ENCODE assay signal across 22 mouse cellular contexts in the genomic region with DNA sequence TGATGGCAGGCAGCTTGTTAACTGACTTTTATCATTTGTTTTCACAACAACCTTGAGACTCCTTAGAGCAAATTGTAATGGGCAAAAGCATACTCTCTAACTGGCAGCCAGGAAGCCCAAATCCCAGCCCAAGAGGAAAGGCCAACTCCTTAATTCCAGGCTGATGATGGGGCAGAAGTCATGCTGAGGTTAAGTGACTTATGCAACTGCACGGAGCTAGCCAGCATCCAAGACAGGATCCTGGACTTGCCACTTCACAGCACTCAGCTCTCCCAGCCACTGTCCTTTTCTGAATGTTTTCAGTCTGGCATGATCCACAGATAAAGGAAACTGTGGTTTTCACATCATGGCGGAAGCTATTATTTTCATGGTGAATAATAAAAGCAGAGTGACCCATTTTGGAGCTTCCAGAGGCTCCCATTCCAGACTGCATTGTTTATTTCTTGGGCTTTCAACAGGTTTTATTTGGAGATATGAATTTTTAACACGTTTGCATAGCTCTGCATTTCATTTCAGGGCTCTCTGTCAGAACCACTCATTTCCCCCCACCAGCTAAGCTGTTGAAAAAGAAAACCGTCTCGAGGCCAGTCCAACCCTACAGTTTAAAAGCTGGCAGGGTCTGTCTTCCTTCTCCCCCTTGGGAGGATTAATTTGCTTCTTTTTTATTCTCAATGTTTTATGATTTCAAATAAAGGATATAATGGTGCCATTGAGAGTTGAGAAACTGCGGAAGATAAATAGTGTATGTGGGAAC.
DNase-seq lines count a peak whose midpoint lies in the region; ATAC-seq and TF ChIP-seq lines count a peak whose summit lies in the region.
"Had no signal": no experiment of that assay in that cellular context is flagged by ENCODE, and none has a peak within 500 bp of the region (broad histone marks: within the 10 kb centered on the region; RNA-seq: fewer than 3 reads in every experiment).

No protein-coding gene starts in this region.

- ATAC-seq in limb, embryonic 13.5 days (ENCODE audit: low FRiP score, low read depth), result peak; percentile 67

- H3K79me2 ChIP-seq in myocyte (ENCODE audit: control insufficient read depth, insufficient read depth), result no peaks in the 10 kb centered on the region

- H3K9ac ChIP-seq in limb, embryonic 13.5 days, result no peak overlapping the region
- H3K9ac ChIP-seq: embryonic facial prominence, embryonic 12.5 days; forebrain, embryonic 12.5 days; heart, embryonic 15.5 days; hindbrain, embryonic 13.5 days; limb, embryonic 15.5 days; liver, embryonic 14.5 days; midbrain, embryonic 12.5 days had no signal

- H3K4me1 ChIP-seq in limb, embryonic 13.5 days, result peaks cover 14% of the 10 kb centered on the region
- H3K4me1 ChIP-seq in limb, embryonic 10.5 days, result no peaks in the 10 kb centered on the region
- H3K4me1 ChIP-seq: embryonic facial prominence, embryonic 12.5 days; forebrain, embryonic 12.5 days; heart, embryonic 15.5 days; hindbrain, embryonic 13.5 days; limb, embryonic 15.5 days; midbrain, embryonic 12.5 days had no signal

- no peak overlapping the region for H3ac ChIP-seq in myocyte (ENCODE audit: control insufficient read depth, insufficient read length)

- WGBS in limb, embryonic 13.5 days, result 46% methylated on average over 6 of the region's 6 CpGs
- 83% methylated on average over 6 of the region's 6 CpGs for WGBS in limb, embryonic 10.5 days

- H3K4me2 ChIP-seq in limb, embryonic 13.5 days (replicated peaks), result no peak overlapping the region
- H3K4me2 ChIP-seq in myocyte (ENCODE audit: low read depth), result peak overlapping the region; percentile 4
- H3K4me2 ChIP-seq: embryonic facial prominence, embryonic 12.5 days; forebrain, embryonic 12.5 days; heart, embryonic 15.5 days; hindbrain, embryonic 13.5 days; limb, embryonic 15.5 days; midbrain, embryonic 12.5 days had no signal

- no peaks in the 10 kb centered on the region for H3K9me3 ChIP-seq in limb, embryonic 13.5 days
- no peaks in the 10 kb centered on the region for H3K9me3 ChIP-seq in limb, embryonic 10.5 days (replicated peaks)
- H3K9me3 ChIP-seq: embryonic facial prominence, embryonic 12.5 days; forebrain, embryonic 12.5 days; heart, embryonic 15.5 days; hindbrain, embryonic 13.5 days; limb, embryonic 15.5 days; midbrain, embryonic 12.5 days had no signal

- H3K27ac ChIP-seq in limb, embryonic 13.5 days, result no peak overlapping the region
- H3K27ac ChIP-seq in limb, embryonic 10.5 days, result no peak overlapping the region
- H3K27ac ChIP-seq: embryonic facial prominence, embryonic 12.5 days; forebrain, embryonic 12.5 days; heart, embryonic 15.5 days; hindbrain, embryonic 13.5 days; limb, embryonic 15.5 days; liver, embryonic 14.5 days; midbrain, embryonic 12.5 days had no signal

- DNase-seq in limb, embryonic 10.5 days (ENCODE audit: low spot score), result no peak
- DNase-seq in urinary bladder, postnatal 25 days (ENCODE audit: low spot score), result peak; percentile 8
- DNase-seq in urinary bladder, postnatal 10 days (ENCODE audit: low spot score), result no peak
- DNase-seq in adipocyte (ENCODE audit: low spot score), result peak; percentile 74
- no peak for DNase-seq in left cerebral cortex, adult 11 months (ENCODE audit: low spot score)
- DNase-seq in kidney, postnatal 14 days, result no peak
- DNase-seq: adrenal gland, postnatal 25 days; cerebellum, adult 9-11 months; kidney, adult 2 months; kidney, postnatal 10 days; layer of hippocampus, postnatal 36 days; right cerebral cortex, postnatal 14 days; spleen, adult 18-20 months had no signal

- H3K4me3 ChIP-seq in limb, embryonic 13.5 days, result no peak overlapping the region
- H3K4me3 ChIP-seq in limb, embryonic 10.5 days, result no peak overlapping the region
- no peak overlapping the region for H3K4me3 ChIP-seq in myocyte
- H3K4me3 ChIP-seq: embryonic facial prominence, embryonic 12.5 days; forebrain, embryonic 12.5 days; heart, embryonic 15.5 days; hindbrain, embryonic 13.5 days; limb, embryonic 15.5 days; midbrain, embryonic 12.5 days had no signal

- H3K36me3 ChIP-seq in limb, embryonic 13.5 days, result no peaks in the 10 kb centered on the region
- H3K36me3 ChIP-seq in limb, embryonic 10.5 days, result no peaks in the 10 kb centered on the region
- no peaks in the 10 kb centered on the region for H3K36me3 ChIP-seq in myocyte (ENCODE audit: control insufficient read depth, insufficient read depth)
- H3K36me3 ChIP-seq: embryonic facial prominence, embryonic 12.5 days; forebrain, embryonic 12.5 days; heart, embryonic 15.5 days; hindbrain, embryonic 13.5 days; limb, embryonic 15.5 days; midbrain, embryonic 12.5 days had no signal

- no peak for TF ChIP-seq POLR2A in myocyte (IDR thresholded peaks at IDR 0.05; ENCODE audit: insufficient read length, low read depth)

- H3K27me3 ChIP-seq in limb, embryonic 13.5 days, result no peaks in the 10 kb centered on the region
- H3K27me3 ChIP-seq in limb, embryonic 10.5 days (ENCODE audit: low read depth, poor library complexity, severe bottlenecking), result no peaks in the 10 kb centered on the region
- no peaks in the 10 kb centered on the region for H3K27me3 ChIP-seq in myocyte (ENCODE audit: control insufficient read depth, insufficient read depth, insufficient read length)
- H3K27me3 ChIP-seq: embryonic facial prominence, embryonic 12.5 days; forebrain, embryonic 12.5 days; heart, embryonic 15.5 days; hindbrain, embryonic 13.5 days; limb, embryonic 15.5 days; midbrain, embryonic 12.5 days had no signal

TF ChIP-seq in myocyte, 11 proteins besides CTCF, POLR2A, EP300 and RAD21:
- TF ChIP-seq POLR2AphosphoS2 (IDR thresholded peaks at IDR 0.05; ENCODE audit: insufficient read length, low read depth), result no peak
- TF ChIP-seq MYOG (IDR thresholded peaks at IDR 0.05; ENCODE audit: control insufficient read depth in 1 of 3, insufficient read depth in 1 of 3, insufficient read length in 2 of 3, low read depth in 2 of 3), result no peak
- no peak for TF ChIP-seq USF1 (IDR thresholded peaks at IDR 0.05; ENCODE audit: low read depth)
- TF ChIP-seq REST (IDR thresholded peaks at IDR 0.05; ENCODE audit: insufficient read depth, insufficient read length), result no peak
- TF ChIP-seq MAX (IDR thresholded peaks at IDR 0.05; ENCODE audit: low read depth), result no peak
- no peak for TF ChIP-seq E2F4 (IDR thresholded peaks at IDR 0.05; ENCODE audit: insufficient read depth)
- no peak for TF ChIP-seq SRF (IDR thresholded peaks at IDR 0.05; ENCODE audit: control insufficient read depth, insufficient read length, low read depth)
- no peak for TF ChIP-seq MYOD1 (IDR thresholded peaks at IDR 0.05; ENCODE audit: control insufficient read depth in 1 of 3, insufficient read length in 2 of 3, low read depth in 2 of 3)
- TF ChIP-seq CEBPB (IDR thresholded peaks at IDR 0.05; ENCODE audit: insufficient read depth, poor library complexity, severe bottlenecking), result no peak; the same call in 1 of the 2 replicates
- TF ChIP-seq TCF12 (IDR thresholded peaks at IDR 0.05; ENCODE audit: insufficient read depth, poor library complexity, severe bottlenecking), result no peak
- no peak for TF ChIP-seq TCF3 (IDR thresholded peaks at IDR 0.05; ENCODE audit: insufficient read length, low read depth)

Comparison
In these comparisons a context has a peak if more than half of its experiments do, and no peak if none do; other contexts are left out.
1. DNase-seq: peak in urinary bladder, postnatal 25 days (single experiment) and adipocyte (single experiment); none in limb, embryonic 10.5 days (single experiment), urinary bladder, postnatal 10 days (single experiment), left cerebral cortex, adult 11 months (single experiment) and kidney, postnatal 14 days (single experiment).